Mouse (Mus musculus) neural tube, embryonic 15.5 days (tissue): ENCODE results near the gene Coro2a. TPM values are rescaled to one million over a fixed set of nuclear protein-coding genes. Genes with fewer than 3 reads are reported as not detected.

Source experiments
- ATAC-seq: fragments of 200-750 bp; cut with Nextera tagmentation; 2 replicates; pipeline ENCODE4 v1.8.0; 2017; ENCODE audit warnings: mild to moderate bottlenecking, moderate TSS enrichment, moderate library complexity; ENCODE audit not compliant: low FRiP score
- H3K27ac ChIP-seq: fragments of 300-500 bp; sonication (generic); replicated peaks from 2 replicates; pipeline ENCODE4 v1.5.1; 2015; ENCODE audit warnings: mild to moderate bottlenecking, inconsistent platforms
- H3K27me3 ChIP-seq: fragments of 300-500 bp; sonication (generic); replicated peaks from 2 replicates; pipeline ENCODE4 v1.6.1; 2015; ENCODE audit warnings: inconsistent platforms
- H3K36me3 ChIP-seq: fragments of 300-500 bp; sonication (generic); 2 replicates; pipeline ENCODE4 v1.6.1; 2015; ENCODE audit warnings: inconsistent platforms
- H3K4me1 ChIP-seq: fragments of 300-500 bp; sonication (generic); 2 replicates; pipeline ENCODE4 v1.6.1; 2015; ENCODE audit warnings: inconsistent platforms
- H3K4me2 ChIP-seq: fragments of 300-500 bp; sonication (generic); 2 replicates; pipeline ENCODE4 v1.6.1; 2015; ENCODE audit warnings: inconsistent platforms, mild to moderate bottlenecking, moderate library complexity
- H3K4me3 ChIP-seq: fragments of 300-500 bp; sonication (generic); replicated peaks from 2 replicates; pipeline ENCODE4 v1.5.1; 2015; ENCODE audit warnings: mild to moderate bottlenecking, inconsistent platforms
- H3K9ac ChIP-seq: fragments of 300-500 bp; sonication (generic); replicated peaks from 2 replicates; pipeline ENCODE4 v1.6.1; 2015; ENCODE audit warnings: mild to moderate bottlenecking, inconsistent platforms
- H3K9me3 ChIP-seq: fragments of 300-500 bp; sonication (generic); replicated peaks from 2 replicates; pipeline ENCODE4 v1.6.1; 2016; ENCODE audit warnings: inconsistent platforms
- WGBS: fragments of 180-500 bp; shearing (Covaris S2); methylation state at CpG from one replicate; pipeline ENCODE4 v1.1.7; 2015; ENCODE audit warnings: mixed read lengths; 5-methylcytosine and 5-hydroxymethylcytosine counted together
- polyA plus RNA-seq: library from polyadenylated mRNA; unstranded; fragments of >200 nt; fragmentation: Nextera tagmentation; extraction: Ambion mirVana; gene quantifications from 2 replicates; pipeline ENCODE4 v1.2.1, GENCODE M21; 2015

Gene Coro2a
- polyA plus RNA-seq, 1 experiment from 2014 or later, result 9.8 TPM

DNA sequence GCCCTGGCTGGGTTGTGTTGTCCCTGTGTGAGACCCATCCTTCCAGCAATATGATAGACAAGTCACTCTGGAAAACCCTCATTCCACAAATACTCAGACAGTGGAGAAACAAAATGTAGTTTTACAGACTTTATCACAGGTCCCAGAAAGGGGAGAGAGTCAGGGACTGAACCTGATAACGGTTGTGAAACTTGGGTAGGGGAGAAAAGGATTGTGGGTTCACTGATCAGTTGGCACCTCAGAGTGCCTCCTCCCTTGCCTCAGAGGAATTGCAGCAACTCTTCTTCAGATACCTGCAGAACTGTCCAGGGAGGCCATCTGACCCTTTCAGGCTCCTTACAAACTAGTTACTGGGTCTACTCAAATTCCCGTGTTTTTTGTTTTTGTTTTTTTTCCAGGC lies 30.5 kb upstream of the Coro2a start:
- no peak overlapping the region for H3K4me2 ChIP-seq
- ATAC-seq, result no peak
- no peaks in the 10 kb centered on the region for H3K36me3 ChIP-seq
- WGBS, result 83% methylated on average over 2 of the region's 2 CpGs
- H3K4me3 ChIP-seq, result no peak overlapping the region
- no peak overlapping the region for H3K9ac ChIP-seq
- no peaks in the 10 kb centered on the region for H3K9me3 ChIP-seq
- H3K27me3 ChIP-seq, result no peaks in the 10 kb centered on the region
- H3K27ac ChIP-seq, result no peak overlapping the region
- H3K4me1 ChIP-seq, result peaks cover 8% of the 10 kb centered on the region

- 63% methylated on average over 9 of the region's 9 CpGs for WGBS
- ATAC-seq, result no peak
- Histone ChIP-seq H3K9ac (no peak overlapping the region), H3K36me3 (no peaks in the 10 kb centered on the region), H3K4me3 (no peak overlapping the region), H3K9me3 (no peaks in the 10 kb centered on the region), H3K27ac (no peak overlapping the region), H3K4me2 (no peak overlapping the region), H3K4me1 (peaks cover 8% of the 10 kb centered on the region), H3K27me3 (no peaks in the 10 kb centered on the region)
These were observed 28.4 kb upstream of the Coro2a start for GRCm38 (mm10) chr4:46630390-46630789.

DNA sequence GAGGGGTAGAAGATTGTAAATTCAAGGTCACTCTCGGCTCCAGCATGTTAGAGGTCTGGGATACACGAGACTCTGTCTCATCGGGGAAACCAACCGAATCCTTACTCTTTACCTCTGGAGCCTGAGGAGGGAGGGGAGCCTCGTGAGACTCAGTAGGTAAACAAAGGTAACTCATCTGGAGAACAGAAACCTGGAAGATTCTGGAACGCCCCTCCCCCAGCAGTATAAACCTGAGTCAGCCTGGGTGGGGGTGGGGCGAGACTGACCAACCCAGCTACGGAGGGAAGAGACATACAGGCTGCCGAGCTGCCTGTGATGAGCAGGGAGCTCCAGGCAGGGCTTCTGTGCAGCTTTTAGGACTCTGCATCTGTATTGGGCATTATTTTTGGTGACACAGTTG lies 26.9 kb upstream of the Coro2a start:
- Histone ChIP-seq H3K27ac (no peak overlapping the region), H3K27me3 (no peaks in the 10 kb centered on the region), H3K9ac (no peak overlapping the region), H3K36me3 (no peaks in the 10 kb centered on the region), H3K4me3 (no peak overlapping the region), H3K4me1 (peaks cover 8% of the 10 kb centered on the region), H3K4me2 (no peak overlapping the region), H3K9me3 (no peaks in the 10 kb centered on the region)
- ATAC-seq, result no peak
- WGBS, result 34% methylated on average over 9 of the region's 9 CpGs

DNA sequence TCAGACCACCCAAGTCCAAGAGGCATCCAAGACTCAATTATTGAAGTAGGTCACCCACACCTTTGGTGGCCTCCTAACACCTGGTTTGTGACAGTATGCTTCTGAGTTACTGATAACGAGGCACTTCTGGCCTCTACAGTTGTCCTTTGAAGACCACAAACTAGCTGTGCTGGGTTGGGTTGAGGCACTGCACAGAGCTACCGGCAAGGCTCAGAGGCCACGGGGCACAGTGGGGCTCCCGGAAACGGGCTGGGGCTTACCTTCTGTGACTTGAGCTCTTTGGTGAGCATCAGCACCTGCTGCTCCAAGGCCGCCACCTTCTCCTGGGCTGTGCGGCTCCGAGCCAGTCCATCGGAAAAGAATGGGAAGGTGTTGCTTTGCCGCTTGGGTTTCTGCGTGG lies 26.1 kb upstream of the Coro2a start:
- no peak for ATAC-seq
- WGBS, result 79% methylated on average over 11 of the region's 11 CpGs
- no peaks in the 10 kb centered on the region for H3K36me3 ChIP-seq
- H3K9me3 ChIP-seq, result no peaks in the 10 kb centered on the region
- H3K9ac ChIP-seq, result no peak overlapping the region
- H3K27ac ChIP-seq, result no peak overlapping the region
- H3K27me3 ChIP-seq, result no peaks in the 10 kb centered on the region
- no peak overlapping the region for H3K4me2 ChIP-seq
- H3K4me3 ChIP-seq, result no peak overlapping the region
- peaks cover 8% of the 10 kb centered on the region for H3K4me1 ChIP-seq

GRCm38 (mm10) chr4:46625101-46625500 lies 23.1 kb upstream of the Coro2a start:
- Histone ChIP-seq H3K9me3 (no peaks in the 10 kb centered on the region), H3K9ac (no peak overlapping the region), H3K27ac (no peak overlapping the region), H3K36me3 (no peaks in the 10 kb centered on the region), H3K27me3 (no peaks in the 10 kb centered on the region), H3K4me1 (peaks cover 12% of the 10 kb centered on the region), H3K4me3 (no peak overlapping the region), H3K4me2 (no peak overlapping the region)
- WGBS, result 74% methylated on average over 10 of the region's 10 CpGs
- no peak for ATAC-seq

DNA sequence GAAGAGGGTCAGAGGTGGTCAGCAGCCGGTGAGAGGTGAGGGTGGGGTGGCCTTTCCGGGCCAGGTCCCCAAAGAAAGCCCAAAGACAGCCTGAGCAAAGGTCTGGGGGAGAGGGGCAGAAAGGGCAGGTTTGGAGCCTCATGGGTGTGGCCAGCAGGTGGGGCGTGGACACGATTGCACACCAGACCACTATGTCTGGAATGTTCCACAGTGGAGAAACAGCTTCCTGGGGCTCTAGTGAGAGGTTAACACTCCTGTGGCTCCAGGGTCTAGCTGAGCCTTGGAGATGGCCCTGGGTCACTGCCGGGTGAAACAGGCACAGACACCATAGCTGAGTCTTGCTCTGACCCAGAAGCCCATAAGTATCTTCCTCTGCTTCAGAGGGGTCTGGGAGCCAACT lies 21.0 kb upstream of the Coro2a start:
- WGBS, result 93% methylated on average over 5 of the region's 5 CpGs
- ATAC-seq, result no peak

DNA sequence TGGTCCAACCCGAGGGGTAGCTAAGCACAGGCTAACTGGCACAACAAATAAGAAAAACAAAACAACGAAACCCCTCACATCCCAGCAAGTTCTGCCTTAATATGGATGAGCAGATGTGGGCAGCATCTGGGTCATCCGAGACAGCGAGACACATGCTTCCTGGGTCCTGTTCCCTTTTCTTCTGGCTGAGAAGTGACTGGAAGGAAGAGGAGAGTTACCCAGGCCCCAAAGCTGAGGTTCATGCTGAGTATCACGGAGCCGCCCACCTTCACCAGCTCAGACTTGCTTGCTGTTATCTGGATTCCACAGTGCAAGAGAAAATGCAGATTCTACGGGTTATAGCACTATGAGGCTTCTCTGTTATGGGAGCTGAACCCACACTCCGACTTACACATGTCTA lies 18.9 kb upstream of the Coro2a start:
- no peak overlapping the region for H3K4me2 ChIP-seq
- no peak for ATAC-seq
- WGBS, result 79% methylated on average over 8 of the region's 8 CpGs

More for the DNA sequence above, 21.0 kb upstream of the Coro2a start:
- no peaks in the 10 kb centered on the region for H3K36me3 ChIP-seq
- peaks cover 3% of the 10 kb centered on the region; the same call in 1 of the 2 replicates for H3K4me1 ChIP-seq
- no peaks in the 10 kb centered on the region for H3K9me3 ChIP-seq
- H3K27me3 ChIP-seq, result no peaks in the 10 kb centered on the region; the same call in 1 of the 2 replicates
- no peak overlapping the region for H3K9ac ChIP-seq
- no peak overlapping the region for H3K4me2 ChIP-seq
- H3K27ac ChIP-seq, result no peak overlapping the region
- no peak overlapping the region for H3K4me3 ChIP-seq

GRCm38 (mm10) chr4:46620330-46620729 lies 18.3 kb upstream of the Coro2a start:
- 9% methylated on average over 23 of the region's 23 CpGs for WGBS
- no peak overlapping the region for H3K9ac ChIP-seq
- H3K27me3 ChIP-seq, result peaks cover 3% of the 10 kb centered on the region; the same call in 1 of the 2 replicates
- no peak for ATAC-seq
- no peaks in the 10 kb centered on the region for H3K9me3 ChIP-seq
- H3K27ac ChIP-seq, result no peak overlapping the region
- no peaks in the 10 kb centered on the region for H3K36me3 ChIP-seq
- no peak overlapping the region for H3K4me3 ChIP-seq
- H3K4me2 ChIP-seq, result peak overlapping the region; percentile 22; the same call in 1 of the 2 replicates
- H3K4me1 ChIP-seq, result peaks cover 3% of the 10 kb centered on the region; the same call in 1 of the 2 replicates

More for the DNA sequence above, 18.9 kb upstream of the Coro2a start:
- Histone ChIP-seq H3K27ac (no peak overlapping the region), H3K9me3 (no peaks in the 10 kb centered on the region), H3K4me1 (peaks cover 3% of the 10 kb centered on the region; the same call in 1 of the 2 replicates), H3K4me3 (no peak overlapping the region), H3K9ac (no peak overlapping the region), H3K27me3 (peaks cover 3% of the 10 kb centered on the region; the same call in 1 of the 2 replicates), H3K36me3 (no peaks in the 10 kb centered on the region)

DNA sequence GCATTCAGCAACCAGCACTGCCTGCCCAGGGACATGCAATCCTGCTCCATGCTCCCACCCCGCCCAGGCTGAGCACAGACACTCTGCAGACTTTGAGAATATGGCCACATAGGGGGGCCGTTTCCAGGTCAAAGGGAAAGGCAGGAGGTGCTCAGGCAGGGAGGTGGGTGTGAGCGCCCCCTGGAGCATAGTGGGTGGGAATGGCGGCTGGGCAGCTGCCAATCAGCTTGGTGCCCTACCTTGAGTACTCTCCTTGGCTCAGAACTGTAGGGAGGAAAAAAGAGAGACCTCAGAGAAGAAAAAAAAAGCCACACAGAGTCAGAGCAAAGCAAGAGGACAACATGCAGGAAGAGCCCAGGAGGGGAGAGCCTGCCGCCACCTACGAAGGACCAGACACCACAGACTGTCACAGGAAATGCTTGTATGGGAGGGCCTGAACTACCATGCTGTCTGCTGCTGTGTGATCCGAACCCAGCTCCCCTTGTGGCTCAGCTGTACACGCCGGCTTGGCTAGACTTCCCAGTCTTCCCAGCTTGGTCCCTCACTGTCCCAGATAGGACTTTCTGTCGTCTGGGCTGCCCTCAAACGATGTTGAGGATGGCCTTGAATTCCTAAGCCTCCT lies 16.3 kb upstream of the Coro2a start:
- Histone ChIP-seq H3K4me1 (peaks cover 3% of the 10 kb centered on the region; the same call in 1 of the 2 replicates), H3K4me3 (no peak overlapping the region), H3K27me3 (peaks cover 10% of the 10 kb centered on the region; the same call in 1 of the 2 replicates), H3K36me3 (no peaks in the 10 kb centered on the region), H3K9me3 (no peaks in the 10 kb centered on the region), H3K9ac (no peak overlapping the region), H3K4me2 (no peak overlapping the region), H3K27ac (no peak overlapping the region)
- ATAC-seq, result no peak
- 66% methylated on average over 11 of the region's 11 CpGs for WGBS

DNA sequence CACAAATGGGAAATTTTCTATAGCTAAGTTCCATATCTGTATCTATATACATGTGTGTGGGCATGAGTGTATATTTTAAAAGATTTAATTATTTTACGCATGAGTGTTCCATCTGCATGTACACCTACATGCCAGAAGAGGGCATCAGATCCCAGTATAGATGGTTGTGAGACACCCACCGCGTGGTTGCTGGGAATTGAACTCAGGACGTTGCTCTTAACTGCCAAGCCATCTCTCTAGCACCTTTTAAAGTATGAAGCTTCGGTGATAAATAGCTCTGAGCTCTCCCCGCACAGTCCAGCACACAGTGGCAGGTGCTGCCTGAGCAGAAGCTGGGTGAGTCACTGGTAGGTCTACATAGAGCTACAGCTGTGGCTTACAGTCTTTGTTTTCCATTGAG lies 15.4 kb upstream of the Coro2a start:
- Histone ChIP-seq H3K9ac (no peak overlapping the region), H3K27ac (no peak overlapping the region), H3K4me1 (peaks cover 3% of the 10 kb centered on the region; the same call in 1 of the 2 replicates), H3K27me3 (peaks cover 10% of the 10 kb centered on the region; the same call in 1 of the 2 replicates), H3K36me3 (no peaks in the 10 kb centered on the region), H3K9me3 (no peaks in the 10 kb centered on the region), H3K4me3 (no peak overlapping the region), H3K4me2 (no peak overlapping the region)
- ATAC-seq, result no peak
- 78% methylated on average over 6 of the region's 6 CpGs for WGBS

DNA sequence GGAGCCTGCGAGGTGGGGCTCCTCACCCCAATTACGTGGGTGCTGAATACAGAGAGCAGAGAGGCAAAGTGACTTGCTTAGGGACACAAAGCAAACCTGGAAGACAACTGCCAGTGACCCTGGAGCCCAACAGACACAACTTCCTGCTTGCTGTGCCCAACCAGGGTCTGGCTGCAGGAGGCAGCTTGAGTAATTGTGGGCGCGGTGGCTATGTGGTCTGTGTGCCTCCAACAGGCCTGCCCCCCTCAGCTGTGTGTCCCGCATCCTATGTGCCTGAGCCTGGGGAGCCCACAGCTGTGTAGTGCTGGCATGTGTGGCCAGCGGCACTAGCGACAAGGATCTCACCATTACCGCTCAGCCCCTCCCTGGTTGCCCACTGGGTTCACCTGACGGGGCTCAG lies 12.6 kb upstream of the Coro2a start:
- Histone ChIP-seq H3K36me3 (no peaks in the 10 kb centered on the region), H3K9me3 (no peaks in the 10 kb centered on the region), H3K4me2 (no peak overlapping the region), H3K27ac (no peak overlapping the region), H3K27me3 (peaks cover 18% of the 10 kb centered on the region; the same call in 1 of the 2 replicates), H3K9ac (no peak overlapping the region), H3K4me3 (no peak overlapping the region), H3K4me1 (0 out of 2 replicates have a peak, but pooled peaks cover 3% of the 10 kb centered on the region)
- no peak for ATAC-seq
- 82% methylated on average over 9 of the region's 9 CpGs for WGBS

DNA sequence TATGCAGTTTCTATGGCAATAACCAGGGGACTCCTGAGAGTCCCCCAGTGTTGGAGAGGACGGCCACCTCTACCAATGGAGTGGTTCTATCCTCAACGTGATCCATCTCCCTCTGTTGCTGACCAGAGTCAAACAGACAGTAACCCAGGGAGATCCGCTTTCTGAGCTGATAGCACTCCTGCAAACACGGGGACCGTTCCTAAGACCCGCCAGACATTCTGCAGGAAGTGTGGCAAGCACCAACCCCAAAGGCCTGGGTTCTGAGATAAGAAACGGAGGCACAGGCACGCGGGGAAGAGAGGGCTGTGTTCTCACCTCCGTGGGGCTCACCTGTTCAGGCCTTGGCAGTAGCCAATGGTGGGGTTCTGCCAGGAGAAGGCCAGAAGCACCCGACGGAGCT lies 11.6 kb upstream of the Coro2a start:
- 81% methylated on average over 12 of the region's 12 CpGs for WGBS
- Histone ChIP-seq H3K27ac (no peak overlapping the region), H3K4me3 (no peak overlapping the region), H3K9me3 (no peaks in the 10 kb centered on the region), H3K27me3 (peaks cover 23% of the 10 kb centered on the region; the same call in 1 of the 2 replicates), H3K36me3 (no peaks in the 10 kb centered on the region), H3K4me1 (0 out of 2 replicates have a peak, but pooled peaks cover 3% of the 10 kb centered on the region), H3K4me2 (no peak overlapping the region), H3K9ac (no peak overlapping the region)
- no peak for ATAC-seq
